Mouse (Mus musculus) hindbrain, embryonic 16.5 days (tissue): ENCODE results near the gene Irx1. TPM values are rescaled to one million over a fixed set of nuclear protein-coding genes. Genes with fewer than 3 reads are reported as not detected.

Experiments
- ATAC-seq: fragments of 200-750 bp; cut with Nextera tagmentation; 2 replicates; pipeline ENCODE4 v1.8.0; 2017; ENCODE audit warnings: moderate TSS enrichment, moderate library complexity
- H3K27ac ChIP-seq: fragments of 300-500 bp; sonication (generic); 2 replicates; pipeline ENCODE4 v1.5.1; 2014; ENCODE audit warnings: low read depth, mild to moderate bottlenecking, control low read depth, low read length, moderate library complexity
- H3K27me3 ChIP-seq: fragments of 300-500 bp; sonication (generic); replicated peaks from 2 replicates; pipeline ENCODE4 v1.6.1; 2014; ENCODE audit warnings: low read length; ENCODE audit not compliant: control insufficient read depth, insufficient read depth
- H3K36me3 ChIP-seq: fragments of 300-500 bp; sonication (generic); 2 replicates; pipeline ENCODE4 v1.6.1; 2014; ENCODE audit warnings: mild to moderate bottlenecking, low read length, moderate library complexity, mixed read lengths; ENCODE audit not compliant: control insufficient read depth, insufficient read depth
- H3K4me1 ChIP-seq: fragments of 300-500 bp; sonication (generic); 2 replicates; pipeline ENCODE4 v1.6.1; 2014; ENCODE audit warnings: low read depth, low read length; ENCODE audit not compliant: control insufficient read depth, insufficient read depth
- H3K4me2 ChIP-seq: fragments of 300-500 bp; sonication (generic); 2 replicates; pipeline ENCODE4 v1.6.1; 2014; ENCODE audit warnings: mild to moderate bottlenecking, low read length, control low read depth, moderate library complexity
- H3K4me3 ChIP-seq: fragments of 300-500 bp; sonication (generic); 2 replicates; pipeline ENCODE4 v1.5.1; 2014; ENCODE audit warnings: mild to moderate bottlenecking, low read length, control low read depth, moderate library complexity
- H3K9ac ChIP-seq: fragments of 300-500 bp; sonication (generic); 2 replicates; pipeline ENCODE4 v1.6.1; 2014; ENCODE audit warnings: low read depth, mild to moderate bottlenecking, control low read depth, low read length, moderate library complexity
- H3K9me3 ChIP-seq: fragments of 300-500 bp; sonication (generic); 2 replicates; pipeline ENCODE4 v1.6.1; 2014; ENCODE audit warnings: mild to moderate bottlenecking, low read length, moderate library complexity; ENCODE audit not compliant: control insufficient read depth
- WGBS: fragments of 180-500 bp; shearing (Covaris S2); extraction: QIAGEN DNeasy Blood & Tissue Kit; methylation state at CpG from one replicate; pipeline ENCODE4 v1.1.7; 2014; 5-methylcytosine and 5-hydroxymethylcytosine counted together
- polyA plus RNA-seq: library from polyadenylated mRNA; unstranded; fragments of >200 nt; fragmentation: Nextera tagmentation; extraction: Ambion mirVana; gene quantifications from 2 replicates; pipeline ENCODE4 v1.2.1, GENCODE M21; 2015

The Irx1 gene
- polyA plus RNA-seq, 1 experiment from 2014 or later, result 4.1 TPM

DNA sequence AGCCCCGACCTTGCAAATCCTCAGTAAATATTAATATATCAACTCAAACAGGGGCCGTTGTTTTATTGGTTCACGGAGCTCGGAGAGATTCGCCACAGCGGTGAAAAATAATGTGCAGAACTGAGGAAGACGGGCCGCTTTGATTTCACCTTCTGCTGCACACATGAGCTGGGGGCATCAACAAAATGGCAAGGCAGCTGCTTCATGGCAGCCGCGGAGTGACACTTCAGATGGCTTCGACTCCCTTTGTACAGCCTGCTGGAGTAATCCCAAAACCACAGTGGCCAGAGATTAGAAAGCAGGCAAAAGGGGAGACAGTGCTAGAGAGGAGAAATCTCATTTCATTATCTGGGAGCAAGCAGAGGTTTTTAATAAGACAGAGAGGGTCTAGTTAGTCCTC is 11.6 kb downstream of the Irx1 start:
- peak overlapping the region; percentile 20 for H3K4me2 ChIP-seq
- ATAC-seq, result no peak
- peaks cover 14% of the 10 kb centered on the region for H3K4me1 ChIP-seq
- no peak overlapping the region for H3K4me3 ChIP-seq
- H3K9ac ChIP-seq, result no peak overlapping the region
- H3K27ac ChIP-seq, result peak overlapping the region; percentile 53; the same call in 1 of the 2 replicates
- H3K9me3 ChIP-seq, result no peaks in the 10 kb centered on the region
- H3K36me3 ChIP-seq, result no peaks in the 10 kb centered on the region
- 20% methylated on average over 11 of the region's 11 CpGs for WGBS
- peaks cover 7% of the 10 kb centered on the region for H3K27me3 ChIP-seq

DNA sequence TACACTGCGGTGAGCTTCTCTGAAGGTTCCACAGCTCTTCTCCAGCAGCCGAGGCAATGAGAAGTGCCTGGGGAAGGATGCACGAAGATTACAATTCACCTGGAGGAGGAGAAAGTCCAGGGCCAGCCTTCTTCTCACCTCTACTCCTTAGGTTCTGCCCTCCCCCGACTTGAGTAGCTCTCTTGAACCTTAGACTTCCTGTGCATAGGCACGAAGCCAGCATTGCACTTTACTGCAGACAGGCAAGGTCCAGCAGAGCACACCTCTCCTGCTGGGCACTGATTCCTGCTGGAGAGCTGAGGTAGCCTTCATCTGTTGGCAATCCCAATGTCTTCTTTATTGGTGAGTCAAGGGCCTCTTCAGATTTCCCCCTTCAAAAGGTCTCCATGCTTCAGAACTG is 13.7 kb downstream of the Irx1 start:
- H3K4me3 ChIP-seq, result no peak overlapping the region
- ATAC-seq, result no peak
- no peak overlapping the region for H3K27ac ChIP-seq
- H3K9me3 ChIP-seq, result no peaks in the 10 kb centered on the region
- no peaks in the 10 kb centered on the region for H3K36me3 ChIP-seq
- H3K4me2 ChIP-seq, result no peak overlapping the region
- H3K27me3 ChIP-seq, result no peaks in the 10 kb centered on the region; the same call in 1 of the 2 replicates
- peaks cover 14% of the 10 kb centered on the region for H3K4me1 ChIP-seq
- H3K9ac ChIP-seq, result no peak overlapping the region
- 87% methylated on average over 5 of the region's 5 CpGs for WGBS

- Histone ChIP-seq H3K4me2 (no peak overlapping the region), H3K4me3 (no peak overlapping the region), H3K27me3 (no peaks in the 10 kb centered on the region), H3K27ac (no peak overlapping the region), H3K4me1 (no peaks in the 10 kb centered on the region), H3K36me3 (no peaks in the 10 kb centered on the region), H3K9ac (no peak overlapping the region), H3K9me3 (no peaks in the 10 kb centered on the region)
- WGBS, result 87% methylated on average over 3 of the region's 3 CpGs
- no peak for ATAC-seq
These were observed 53.2 kb downstream of the Irx1 start for GRCm38 (mm10) chr13:71910361-71910760.
